Mouse (Mus musculus) CH12.LX (cell line): ENCODE measurements at regions not wholly inside any gene's neighbourhood (a gene's known extent, or its start where the extent isn't known, plus 50 kb on each side); places are given as distances from the start of the nearest gene placed in this dataset.

ENCODE experiments used
- DNase-seq: peaks from one replicate; pipeline ENCODE4 v3.0.0-alpha.2; 2013; ENCODE audit errors: extremely low read depth
- H3K27ac ChIP-seq: 2 replicates; pipeline ENCODE4 v1.5.1; 2012; ENCODE audit warnings: low read depth, mild to moderate bottlenecking, control low read depth, moderate library complexity; ENCODE audit not compliant: insufficient read depth
- H3K27me3 ChIP-seq: replicated peaks from 2 replicates; pipeline ENCODE3; 2012; ENCODE audit warnings: inconsistent platforms
- H3K36me3 ChIP-seq, 2 experiments: replicated peaks in 1 of 2; 2 replicates each; pipeline versions ENCODE3 to v1.6.1; 2012; ENCODE audit warnings: inconsistent platforms in 1 of 2, low read length in 1 of 2, mild to moderate bottlenecking in 1 of 2, mixed read lengths in 1 of 2, moderate library complexity in 1 of 2; ENCODE audit not compliant: control insufficient read depth in 1 of 2, insufficient read depth in 1 of 2
- H3K4me1 ChIP-seq, 2 experiments: 2 replicates each; pipeline ENCODE4 v1.6.1; 2012; ENCODE audit warnings: inconsistent platforms in 1 of 2, moderate library complexity in 1 of 2; ENCODE audit not compliant: insufficient read depth in 2 of 2, control insufficient read depth in 1 of 2
- H3K4me2 ChIP-seq: 2 replicates; pipeline ENCODE4 v1.6.1; 2012; ENCODE audit warnings: low read depth, mild to moderate bottlenecking, control low read depth; ENCODE audit not compliant: poor library complexity, insufficient read depth, severe bottlenecking
- H3K4me3 ChIP-seq, 3 experiments: fragments of 150-350 bp in 1 of 3; sonication (generic) in 1 of 3; replicated peaks in 1 of 3; 2 replicates each; pipeline versions ENCODE3 to v1.5.1; 2011 to 2012; ENCODE audit warnings: low read depth in 2 of 3, low read length in 2 of 3, mild to moderate bottlenecking in 2 of 3, moderate library complexity in 2 of 3, control low read depth in 1 of 3, improper control_type of control experiment in 1 of 3, inconsistent platforms in 1 of 3, mixed read lengths in 1 of 3; ENCODE audit not compliant: poor library complexity in 1 of 3
- H3K79me2 ChIP-seq: replicated peaks from 2 replicates; pipeline ENCODE4 v1.6.1; 2012; ENCODE audit warnings: mild to moderate bottlenecking, moderate library complexity; ENCODE audit not compliant: control insufficient read depth, poor library complexity, insufficient read depth, severe bottlenecking; ENCODE audit errors: extremely low read depth
- H3K9ac ChIP-seq: 2 replicates; pipeline ENCODE4 v1.6.1; 2012; ENCODE audit warnings: low read depth, mild to moderate bottlenecking, control low read depth, moderate library complexity; ENCODE audit not compliant: insufficient read depth
- H3K9me3 ChIP-seq: replicated peaks from 2 replicates; pipeline ENCODE3; 2012; ENCODE audit warnings: low read length, inconsistent platforms, mixed read lengths
- BHLHE40 ChIP-seq: IDR thresholded peaks from 2 replicates; pipeline ENCODE4 v1.6.1; 2011; ENCODE audit warnings: mild to moderate bottlenecking, low read depth, low read length, improper control_type of control experiment
- CTCF ChIP-seq, 2 experiments: IDR thresholded peaks in 1 of 2; conservative IDR thresholded peaks in 1 of 2; 2 replicates each; pipeline ENCODE4 v1.5.1; 2011 to 2012; ENCODE audit warnings: low read depth in 2 of 2, low read length in 2 of 2, improper control_type of control experiment in 1 of 2, inconsistent platforms in 1 of 2, mild to moderate bottlenecking in 1 of 2, moderate library complexity in 1 of 2
- ELF1 ChIP-seq: IDR thresholded peaks from 2 replicates; pipeline ENCODE4 v1.6.1; 2014; ENCODE audit warnings: low read depth, mild to moderate bottlenecking, inconsistent platforms, low read length, improper control_type of control experiment
- GABPA ChIP-seq: IDR thresholded peaks from 2 replicates; pipeline ENCODE4 v1.6.1; 2012; ENCODE audit warnings: low read depth, low read length, improper control_type of control experiment, inconsistent platforms; ENCODE audit not compliant: insufficient replicate concordance
- HCFC1 ChIP-seq: IDR thresholded peaks from 2 replicates; pipeline ENCODE4 v1.6.1; 2012; ENCODE audit warnings: low read depth, mild to moderate bottlenecking, inconsistent platforms, low read length, improper control_type of control experiment
- IRF4 ChIP-seq: IDR thresholded peaks from 2 replicates; pipeline ENCODE4 v1.6.1; 2014; ENCODE audit warnings: low read depth, mild to moderate bottlenecking, inconsistent platforms, low read length, improper control_type of control experiment
- JUN ChIP-seq: IDR thresholded peaks from 2 replicates; pipeline ENCODE4 v1.6.1; 2011; ENCODE audit warnings: low read depth, mild to moderate bottlenecking, low read length, improper control_type of control experiment, moderate library complexity; ENCODE audit not compliant: insufficient read depth
- KAT2A ChIP-seq: IDR thresholded peaks from 2 replicates; pipeline ENCODE4 v1.6.1; 2012; ENCODE audit warnings: low read length, improper control_type of control experiment, inconsistent platforms; ENCODE audit not compliant: insufficient replicate concordance
- MAX ChIP-seq: IDR thresholded peaks from 2 replicates; pipeline ENCODE4 v1.6.1; 2011; ENCODE audit warnings: low read length, improper control_type of control experiment
- MYC ChIP-seq: IDR thresholded peaks from 2 replicates; pipeline ENCODE4 v1.6.1; 2011; ENCODE audit warnings: low read depth, mild to moderate bottlenecking, improper control_type of control experiment, low read length
- NELFE ChIP-seq: IDR thresholded peaks from 2 replicates; pipeline ENCODE4 v1.6.1; 2011; ENCODE audit warnings: low read depth, low read length, improper control_type of control experiment
- PAX5 ChIP-seq: IDR thresholded peaks from 2 replicates; pipeline ENCODE4 v1.6.1; 2012; ENCODE audit warnings: low read length, inconsistent platforms, mixed read lengths
- POLR2AphosphoS2 ChIP-seq: IDR thresholded peaks from 2 replicates; pipeline ENCODE4 v1.6.1; 2011; ENCODE audit warnings: low read depth, low read length, improper control_type of control experiment
- RAD21 ChIP-seq: IDR thresholded peaks from 2 replicates; pipeline ENCODE4 v1.6.1; 2011; ENCODE audit warnings: low read depth, mild to moderate bottlenecking, low read length, improper control_type of control experiment, moderate library complexity
- RCOR1 ChIP-seq: conservative IDR thresholded peaks from 2 replicates; pipeline ENCODE4 v1.6.1; 2012; ENCODE audit warnings: low read depth, mild to moderate bottlenecking, inconsistent platforms, low read length, improper control_type of control experiment
- TCF12 ChIP-seq: IDR thresholded peaks from 2 replicates; pipeline ENCODE4 v1.6.1; 2014; ENCODE audit warnings: low read depth, mild to moderate bottlenecking, inconsistent platforms, low read length, improper control_type of control experiment
- UBTF ChIP-seq: IDR thresholded peaks from 2 replicates; pipeline ENCODE4 v1.6.1; 2012; ENCODE audit warnings: low read depth, mild to moderate bottlenecking, inconsistent platforms, low read length, improper control_type of control experiment, moderate library complexity
- USF2 ChIP-seq: conservative IDR thresholded peaks from 2 replicates; pipeline ENCODE4 v1.6.1; 2011; ENCODE audit warnings: low read depth, low read length, improper control_type of control experiment
- ZKSCAN1 ChIP-seq: IDR thresholded peaks from 2 replicates; pipeline ENCODE4 v1.6.1; 2012; ENCODE audit warnings: low read depth, inconsistent platforms, low read length, improper control_type of control experiment, borderline replicate concordance
- ZMIZ1 ChIP-seq: IDR thresholded peaks from 2 replicates; pipeline ENCODE4 v1.6.1; 2012; ENCODE audit warnings: low read depth, mild to moderate bottlenecking, inconsistent platforms, low read length, improper control_type of control experiment
- dilution Hi-C: fragments of 300-500 bp; cut with MboI; formaldehyde crosslinking; loops from 2 replicates; pipeline ENCODE4 v1.14.3; 2020; ENCODE audit warnings: low sequenced_read_pairs; ENCODE audit not compliant: extremely low pct_unique_long_range_greater_than_20kb, extremely low pct_ligation_motif_present
- in situ Hi-C: fragments of 300-500 bp; cut with MboI; formaldehyde crosslinking; loops from 3 replicates; pipeline ENCODE4 v1.14.3; 2019; ENCODE audit warnings: low sequenced_read_pairs, low pct_ligation_motif_present, low pct_unique_long_range_greater_than_20kb, mixed read lengths

- H3K27me3 ChIP-seq, result no peaks in the 10 kb centered on the region
- no peaks in the 10 kb centered on the region for H3K36me3 ChIP-seq
- H3K4me2 ChIP-seq, result no peak overlapping the region
- H3K27ac ChIP-seq, result no peak overlapping the region
- in situ Hi-C loops, result no loop called here
- H3K4me3 ChIP-seq, result no peak overlapping the region
- no peaks in the 10 kb centered on the region for H3K79me2 ChIP-seq
- H3K4me1 ChIP-seq, result no peaks in the 10 kb centered on the region
- peaks cover 21% of the 10 kb centered on the region for H3K9me3 ChIP-seq
- no peak overlapping the region for H3K9ac ChIP-seq
- dilution Hi-C loops, result no loop called here
- TF ChIP-seq ZKSCAN1, result no peak
- no peak for TF ChIP-seq USF2
- TF ChIP-seq UBTF, result no peak
- no peak for TF ChIP-seq TCF12
- no peak for TF ChIP-seq POLR2AphosphoS2
- no peak for TF ChIP-seq JUN
- no peak for DNase-seq
Observed at GRCm38 (mm10) chr9:94053229-94053628, 484.7 kb downstream of the 1190002N15Rik start.

DNA sequence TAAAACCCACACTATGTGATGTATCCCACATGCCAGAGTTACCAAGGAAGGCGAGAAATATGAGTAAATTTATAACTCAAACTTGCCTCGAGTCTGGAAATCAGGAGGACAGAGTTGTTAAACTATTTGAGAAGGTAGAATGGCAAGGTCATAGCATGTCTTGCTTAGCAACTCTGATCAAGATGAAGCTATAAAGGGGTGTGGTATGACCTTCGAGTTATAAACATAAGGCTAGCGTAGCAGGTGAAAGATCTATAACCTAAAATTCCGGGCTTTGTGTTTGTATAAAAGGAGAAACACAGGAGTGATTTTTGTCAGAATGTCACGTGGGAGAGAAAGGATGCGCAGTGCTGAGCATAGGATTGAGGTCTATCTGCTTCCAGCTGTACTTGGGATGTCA, 490.0 kb downstream of the 1190002N15Rik start:
- Histone ChIP-seq H3K36me3 (no peaks in the 10 kb centered on the region), H3K4me1 (no peaks in the 10 kb centered on the region), H3K27ac (no peak overlapping the region), H3K9ac (no peak overlapping the region), H3K4me3 (no peak overlapping the region), H3K4me2 (no peak overlapping the region), H3K9me3 (peaks cover 14% of the 10 kb centered on the region), H3K27me3 (no peaks in the 10 kb centered on the region), H3K79me2 (no peaks in the 10 kb centered on the region)
- no peak for DNase-seq
- TF ChIP-seq ZKSCAN1 (no peak), CTCF (conservative IDR thresholded peaks at IDR 0.05 in 1 of 2, IDR thresholded peaks at IDR 0.05 in 1 of 2; ENCODE audit: low read depth in 2 of 2, low read length in 2 of 2) (no peak)
- dilution Hi-C loops (no loop called here), in situ Hi-C loops (no loop called here)

GRCm38 (mm10) chr9:94045462-94046126, 492.3 kb downstream of the 1190002N15Rik start:
- Histone ChIP-seq H3K27me3 (no peaks in the 10 kb centered on the region), H3K9me3 (peaks cover 19% of the 10 kb centered on the region), H3K4me3 (no peak overlapping the region), H3K4me2 (no peak overlapping the region), H3K79me2 (no peaks in the 10 kb centered on the region), H3K36me3 (no peaks in the 10 kb centered on the region), H3K4me1 (no peaks in the 10 kb centered on the region), H3K27ac (no peak overlapping the region), H3K9ac (no peak overlapping the region)
- DNase-seq, result no peak
- dilution Hi-C loops, result no loop called here
- TF ChIP-seq PAX5, result no peak
- TF ChIP-seq ELF1, result no peak
- no peak for TF ChIP-seq POLR2AphosphoS2
- TF ChIP-seq IRF4, result no peak
- TF ChIP-seq MAX, result no peak
- no peak for TF ChIP-seq HCFC1
- no peak for TF ChIP-seq MYC
- TF ChIP-seq CTCF (conservative IDR thresholded peaks at IDR 0.05 in 1 of 2, IDR thresholded peaks at IDR 0.05 in 1 of 2; ENCODE audit: low read depth in 2 of 2, low read length in 2 of 2), result no peak
- no peak for TF ChIP-seq NELFE
- TF ChIP-seq ZMIZ1, result no peak
- TF ChIP-seq RAD21, result no peak
- TF ChIP-seq BHLHE40, result no peak
- TF ChIP-seq UBTF, result no peak
- no peak for TF ChIP-seq KAT2A
- TF ChIP-seq RCOR1, result no peak
- no peak for TF ChIP-seq GABPA
- in situ Hi-C loops, result no loop called here
